Mouse (Mus musculus) urinary bladder, postnatal 36 days (tissue): Measurements from ENCODE around the gene Cd47.
"Not testable (repeated sequence)": the region's sequence is repeated elsewhere in the genome, so short reads cannot be mapped to it uniquely, and the experiment has no call there.

Experiments
- DNase-seq, 2 experiments: peaks; one replicate each; pipeline ENCODE4 v3.0.0; 2022; ENCODE audit warnings: low spot score in 2 of 2, mixed read lengths in 1 of 2

The Cd47 gene

GRCm38 (mm10) chr16:49787714-49788113, 12.6 kb upstream of the Cd47 start:
- DNase-seq = no peak

- no peak for DNase-seq
Measured at GRCm38 (mm10) chr16:49790575-49791465, 9.5 kb upstream of the Cd47 start.

DNA sequence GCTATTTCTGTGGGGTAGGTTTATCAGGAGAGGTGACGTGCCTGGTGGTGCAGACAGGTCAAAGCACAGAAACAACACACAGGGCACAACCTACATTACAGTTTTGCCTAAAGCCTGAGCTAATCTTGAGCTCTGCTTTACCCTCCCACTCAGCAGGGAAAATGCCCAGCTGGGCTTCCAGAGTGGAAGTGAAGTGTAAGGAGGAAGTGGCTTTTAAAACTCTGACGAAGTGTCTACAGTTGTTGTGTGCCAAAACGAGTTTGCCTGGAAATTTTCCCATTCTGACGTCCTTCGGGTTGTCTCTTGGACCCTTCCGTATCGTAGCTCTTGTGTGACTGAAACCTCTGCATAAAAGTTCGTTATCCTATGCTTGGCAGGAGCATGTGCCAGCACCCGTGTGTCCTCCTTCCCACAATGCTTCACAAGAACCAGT, 7.9 kb upstream of the Cd47 start:
- no peak for DNase-seq

GRCm38 (mm10) chr16:49793596-49793995, 6.7 kb upstream of the Cd47 start:
- no peak for DNase-seq

GRCm38 (mm10) chr16:49796271-49796670, 4.1 kb upstream of the Cd47 start:
- DNase-seq = no peak

DNA sequence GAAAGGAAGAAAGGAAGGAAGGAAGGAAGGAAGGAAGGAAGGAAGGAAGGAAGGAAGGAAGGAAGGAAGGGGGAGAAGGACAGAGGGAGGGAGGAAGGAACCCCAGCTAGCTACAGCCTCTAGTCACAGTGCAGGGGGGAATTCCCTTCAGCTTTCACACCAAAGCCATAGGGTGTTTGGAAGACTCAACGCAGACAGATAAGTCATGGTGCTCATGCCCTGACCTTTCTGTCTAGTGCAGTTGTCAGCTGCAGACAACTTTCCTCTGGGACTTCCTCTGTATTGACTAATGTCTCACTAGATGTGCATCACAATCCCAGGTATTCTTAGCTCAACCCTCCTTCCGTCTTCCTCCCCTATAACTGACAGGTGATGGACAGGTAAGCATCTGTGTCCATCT, 3.4 kb upstream of the Cd47 start:
- no peak for DNase-seq

DNA sequence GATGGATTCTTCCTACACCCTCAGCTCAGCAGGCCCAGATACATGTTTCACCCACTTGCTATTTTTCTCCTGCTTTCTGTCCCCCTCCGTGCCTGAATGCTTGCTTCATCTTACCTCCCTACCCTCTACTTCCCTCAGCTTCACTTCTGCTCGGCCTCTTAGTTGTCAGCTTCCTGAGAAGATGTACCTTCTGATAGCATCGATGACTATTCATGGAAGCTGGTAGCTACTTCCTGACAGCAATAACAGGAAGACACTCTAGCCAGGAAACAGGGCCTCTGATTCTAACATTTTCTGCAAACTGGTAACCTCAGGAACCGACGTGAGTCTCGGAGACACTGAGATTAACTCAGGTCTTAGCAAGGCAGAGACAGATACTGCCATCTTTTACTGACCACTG, 1.5 kb upstream of the Cd47 start:
- no peak for DNase-seq

GRCm38 (mm10) chr16:49800996-49801395, 663 bp downstream of the Cd47 start:
- DNase-seq = no peak

DNA sequence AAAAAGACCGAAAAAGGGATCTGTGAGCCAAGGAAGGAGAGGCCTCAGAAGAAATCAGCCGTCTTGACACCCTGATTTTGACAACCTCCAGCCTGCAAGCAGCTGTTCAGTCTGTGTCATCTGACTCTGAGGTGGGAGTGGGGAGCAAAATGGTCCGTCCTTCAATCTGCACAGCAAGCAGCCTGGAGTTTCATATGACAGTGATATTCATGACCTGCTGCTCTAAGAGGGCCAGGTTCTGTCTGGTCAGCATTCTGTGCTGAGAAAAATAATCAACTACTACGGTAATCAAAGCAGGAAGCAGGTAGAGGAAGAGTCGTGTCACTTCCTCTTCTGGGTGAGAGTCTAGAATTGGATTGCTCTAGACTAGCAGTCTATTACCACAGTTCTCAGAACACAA, 1.1 kb downstream of the Cd47 start:
- DNase-seq = no peak

GRCm38 (mm10) chr16:49802993-49803392, 2.7 kb downstream of the Cd47 start:
- DNase-seq = no peak

GRCm38 (mm10) chr16:49803932-49804461, 3.7 kb downstream of the Cd47 start:
- DNase-seq = no peak

DNA sequence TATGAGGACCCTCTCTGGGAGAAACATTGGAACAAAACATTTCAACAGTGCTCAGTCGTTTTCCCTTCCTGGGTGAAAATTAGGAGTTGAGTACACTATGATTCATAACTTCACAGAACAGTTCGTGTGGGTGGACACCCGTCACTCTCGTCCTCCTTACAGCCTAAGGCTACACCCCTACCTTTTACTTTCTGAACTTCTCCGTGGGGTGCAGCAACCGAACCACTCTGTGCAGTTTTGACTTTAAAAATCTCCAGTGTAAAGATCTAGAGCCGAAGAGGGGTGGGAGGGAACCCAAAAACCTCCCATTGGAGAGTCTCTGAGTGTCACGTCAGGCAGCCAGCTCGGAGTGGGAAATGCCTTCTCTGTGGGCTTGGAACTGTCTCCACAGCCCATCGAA, 6.6 kb downstream of the Cd47 start:
- no peak for DNase-seq

GRCm38 (mm10) chr16:49807419-49807841, 7.1 kb downstream of the Cd47 start:
- DNase-seq = no peak

GRCm38 (mm10) chr16:49807862-49808430, 7.6 kb downstream of the Cd47 start:
- no peak for DNase-seq

GRCm38 (mm10) chr16:49811897-49812296, 11.6 kb downstream of the Cd47 start:
- DNase-seq = no peak

- no peak for DNase-seq
Measured at GRCm38 (mm10) chr16:49812821-49813616, 12.7 kb downstream of the Cd47 start.

DNA sequence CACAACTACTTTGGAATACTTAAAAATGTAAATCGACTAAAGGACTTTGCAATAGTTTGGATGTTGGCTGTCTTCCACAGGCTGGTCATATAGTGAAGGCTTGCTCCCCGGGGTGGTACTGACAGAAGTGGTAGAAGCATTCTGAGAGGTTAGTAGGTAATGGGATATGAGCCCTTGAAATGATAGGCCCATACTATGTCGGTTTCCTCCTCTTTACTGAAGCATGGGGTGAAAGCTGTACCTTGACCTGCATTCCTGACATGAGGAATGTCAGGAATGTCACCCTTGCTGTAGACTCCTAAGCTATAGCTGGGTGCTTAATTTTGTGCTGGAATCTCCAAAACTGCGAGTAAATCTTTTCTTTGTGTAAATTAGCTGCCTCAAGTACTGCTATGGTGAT, 14.1 kb downstream of the Cd47 start:
- DNase-seq = no peak

DNA sequence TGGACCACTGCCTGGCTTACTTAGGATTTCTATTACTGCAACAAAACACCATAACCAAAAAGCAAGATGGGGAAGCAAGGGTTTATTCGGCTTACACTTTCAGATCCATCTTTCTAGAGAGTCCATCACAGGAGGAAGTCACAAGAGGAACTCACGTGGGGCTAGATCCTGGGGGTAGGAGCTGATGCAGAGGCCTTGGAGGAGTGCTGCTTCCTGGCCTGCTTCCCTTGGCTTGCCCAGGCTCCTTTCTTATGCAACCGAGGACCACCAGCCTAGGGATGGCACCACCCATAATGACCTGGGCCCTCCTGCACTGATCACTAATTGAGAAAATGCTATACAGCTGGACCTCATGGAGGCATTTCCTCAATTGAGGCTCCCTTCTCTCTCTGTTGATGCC, 16.6 kb downstream of the Cd47 start:
- DNase-seq = no peak

DNA sequence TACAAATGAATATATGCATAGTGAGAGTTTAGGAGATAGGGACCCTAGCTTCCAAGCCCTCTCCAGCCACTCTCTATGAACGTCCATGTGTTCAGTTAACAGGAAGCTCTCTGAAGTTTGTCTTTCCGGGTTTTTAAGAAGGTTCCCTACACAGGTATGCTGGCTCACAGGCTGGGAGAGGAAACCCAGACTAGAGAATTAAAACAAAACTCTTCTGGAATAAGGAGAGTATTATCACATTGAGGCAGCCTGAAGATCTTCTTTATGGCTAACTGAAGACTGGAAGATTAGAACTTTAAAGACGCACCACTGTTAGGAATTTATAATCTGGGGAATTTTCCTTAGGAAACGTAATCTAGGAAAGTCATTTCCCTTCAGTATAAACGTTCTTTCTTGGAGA, 17.8 kb downstream of the Cd47 start:
- no peak for DNase-seq

- no peak for DNase-seq
Measured at GRCm38 (mm10) chr16:49818627-49819026, 18.3 kb downstream of the Cd47 start.

DNA sequence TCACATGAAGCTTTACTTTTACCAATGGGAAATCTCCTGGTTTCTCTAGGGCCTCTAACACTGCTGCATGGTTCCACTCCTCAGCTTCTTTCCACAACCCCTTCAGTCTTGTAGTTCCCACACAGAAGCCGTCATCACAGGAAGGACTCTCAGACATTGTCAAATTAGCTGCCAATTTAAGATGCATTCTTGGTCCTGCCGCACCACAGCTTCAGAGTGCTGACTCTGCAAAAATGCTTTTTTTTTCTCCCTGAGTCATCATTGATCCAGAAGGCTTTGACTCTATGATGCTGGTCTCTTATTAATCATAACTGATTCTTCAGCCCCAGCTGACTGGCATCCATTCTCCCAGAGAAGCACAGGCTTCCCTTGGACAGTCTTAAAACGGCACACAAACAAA, 19.2 kb downstream of the Cd47 start:
- DNase-seq = no peak

DNA sequence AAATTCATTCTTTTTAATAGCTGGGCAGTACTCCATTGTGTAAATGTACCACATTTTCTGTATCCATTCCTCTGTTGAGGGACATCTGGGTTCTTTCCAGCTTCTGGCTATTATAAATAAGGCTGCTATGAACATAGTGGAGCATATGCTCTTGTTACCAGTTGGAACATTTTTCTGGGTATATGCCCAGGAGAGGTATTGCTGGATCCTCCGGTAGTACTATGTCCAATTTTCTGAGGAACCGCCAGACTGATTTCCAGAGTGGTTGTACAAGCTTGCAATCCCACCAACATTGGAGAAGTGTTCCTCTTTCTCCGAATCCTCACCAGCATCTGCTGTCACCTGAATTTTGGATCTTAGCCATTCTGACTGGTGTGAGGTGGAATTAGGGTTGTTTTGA, 30.6 kb downstream of the Cd47 start:
- not testable (repeated sequence) for DNase-seq
